Mouse (Mus musculus) stomach, postnatal 0 days (tissue): ENCODE data around the gene Itpk1.

ENCODE experiments used
- CTCF ChIP-seq: IDR thresholded peaks from 2 replicates; pipeline ENCODE4 v1.5.1; 2016; ENCODE audit warnings: antibody characterized with exemption, low read depth, mild to moderate bottlenecking, moderate library complexity
- EP300 ChIP-seq: optimal IDR thresholded peaks from 2 replicates; pipeline ENCODE3; 2016; ENCODE audit warnings: antibody characterized with exemption

GRCm38 (mm10) chr12:102596410-102596809, 108.3 kb downstream of the Itpk1 start:
- TF ChIP-seq EP300 (no peak), CTCF (peak; percentile 63)
